Mouse (Mus musculus) ovary, postnatal 14 days (tissue): Measurements from ENCODE around the gene Gnai1.
"Not testable (repeated sequence)": the region's sequence is repeated elsewhere in the genome, so short reads cannot be mapped to it uniquely, and the experiment has no call there.

Source experiments
- DNase-seq: peaks from one replicate; pipeline ENCODE4 v3.0.0; 2022; ENCODE audit warnings: low spot score

The Gnai1 gene

GRCm38 (mm10) chr5:18360281-18360819 is at the start of gene Gnai1:
Gnai1 (minus strand) TSS chr5:18360355.
- peak; percentile 79 for DNase-seq

GRCm38 (mm10) chr5:18367864-18368263 is 7.7 kb upstream of the Gnai1 start:
- no peak for DNase-seq

GRCm38 (mm10) chr5:18365460-18365859 is 5.3 kb upstream of the Gnai1 start:
- no peak for DNase-seq

- DNase-seq, result no peak
Observed at GRCm38 (mm10) chr5:18360956-18361355, 801 bp upstream of the Gnai1 start.

- peak; percentile 27 for DNase-seq
Observed at GRCm38 (mm10) chr5:18359376-18360280, 527 bp downstream of the Gnai1 start.

- DNase-seq, result no peak
Observed at GRCm38 (mm10) chr5:18358778-18359177, 1.4 kb downstream of the Gnai1 start.

- DNase-seq, result peak; percentile 26
Observed at GRCm38 (mm10) chr5:18358191-18358590, 2.0 kb downstream of the Gnai1 start.

- DNase-seq, result no peak
Observed at GRCm38 (mm10) chr5:18347297-18347696, 12.9 kb downstream of the Gnai1 start.

- DNase-seq, result no peak
Observed at GRCm38 (mm10) chr5:18343455-18344142, 16.6 kb downstream of the Gnai1 start.

GRCm38 (mm10) chr5:18342765-18343454 is 17.2 kb downstream of the Gnai1 start:
- DNase-seq, result no peak

- DNase-seq, result not testable (repeated sequence)
Observed at GRCm38 (mm10) chr5:18341876-18342275, 18.3 kb downstream of the Gnai1 start.

GRCm38 (mm10) chr5:18332256-18332655 is 27.9 kb downstream of the Gnai1 start:
- DNase-seq, result no peak

- no peak for DNase-seq
Observed at GRCm38 (mm10) chr5:18330726-18331125, 29.4 kb downstream of the Gnai1 start.

- no peak for DNase-seq
Observed at GRCm38 (mm10) chr5:18326159-18326558, 34.0 kb downstream of the Gnai1 start.

GRCm38 (mm10) chr5:18323534-18323933 is 36.6 kb downstream of the Gnai1 start:
- DNase-seq, result no peak

GRCm38 (mm10) chr5:18321661-18322060 is 38.5 kb downstream of the Gnai1 start:
- no peak for DNase-seq

- DNase-seq, result no peak
Observed at GRCm38 (mm10) chr5:18318846-18319245, 41.3 kb downstream of the Gnai1 start.

- no peak for DNase-seq
Observed at GRCm38 (mm10) chr5:18307229-18307804, 52.8 kb downstream of the Gnai1 start.

GRCm38 (mm10) chr5:18296584-18296983 is 63.6 kb downstream of the Gnai1 start:
- DNase-seq, result no peak

GRCm38 (mm10) chr5:18292744-18293143 is 67.4 kb downstream of the Gnai1 start:
- no peak for DNase-seq

GRCm38 (mm10) chr5:18289530-18289929 is 70.6 kb downstream of the Gnai1 start:
- no peak for DNase-seq

GRCm38 (mm10) chr5:18288694-18289093 is 71.5 kb downstream of the Gnai1 start:
- DNase-seq, result no peak
